Mouse (Mus musculus) midbrain, embryonic 12.5 days (tissue): Measurements from ENCODE around the gene Egfr. TPM values are rescaled to one million over a fixed set of nuclear protein-coding genes. Genes with fewer than 3 reads are reported as not detected.

Experiments used
- ATAC-seq: fragments of 200-750 bp; cut with Nextera tagmentation; 2 replicates; pipeline ENCODE4 v1.8.0; 2017; ENCODE audit warnings: low read depth, moderate TSS enrichment, moderate library complexity; ENCODE audit not compliant: low FRiP score
- H3K27ac ChIP-seq: fragments of 300-500 bp; sonication (generic); replicated peaks from 2 replicates; pipeline ENCODE4 v1.5.1; 2016; ENCODE audit warnings: mild to moderate bottlenecking
- H3K27me3 ChIP-seq: fragments of 300-500 bp; sonication (generic); 2 replicates; pipeline ENCODE4 v1.6.1; 2016; ENCODE audit warnings: mild to moderate bottlenecking
- H3K36me3 ChIP-seq: fragments of 300-500 bp; sonication (generic); 2 replicates; pipeline ENCODE4 v1.6.1; 2016
- H3K4me1 ChIP-seq: fragments of 300-500 bp; sonication (generic); 2 replicates; pipeline ENCODE4 v1.6.1; 2016
- H3K4me2 ChIP-seq: fragments of 300-500 bp; sonication (generic); replicated peaks from 2 replicates; pipeline ENCODE4 v1.6.1; 2016; ENCODE audit warnings: mild to moderate bottlenecking, moderate library complexity
- H3K4me3 ChIP-seq: fragments of 300-500 bp; sonication (generic); 2 replicates; pipeline ENCODE4 v1.5.1; 2016; ENCODE audit warnings: mild to moderate bottlenecking
- H3K9ac ChIP-seq: fragments of 300-500 bp; sonication (generic); replicated peaks from 2 replicates; pipeline ENCODE4 v1.6.1; 2016; ENCODE audit warnings: mild to moderate bottlenecking, moderate library complexity
- H3K9me3 ChIP-seq: fragments of 300-500 bp; sonication (generic); 2 replicates; pipeline ENCODE4 v1.6.1; 2016; ENCODE audit warnings: mild to moderate bottlenecking
- WGBS: fragments of 180-500 bp; shearing (Covaris S2); methylation state at CpG from one replicate; pipeline ENCODE4 v1.1.7; 2016; 5-methylcytosine and 5-hydroxymethylcytosine counted together
- polyA plus RNA-seq: library from polyadenylated mRNA; unstranded; fragments of >200 nt; fragmentation: Nextera tagmentation; extraction: Ambion mirVana; gene quantifications from 2 replicates; pipeline ENCODE4 v1.2.1, GENCODE M21; 2016

Egfr gene
- 3.5 and 5.8 TPM in 2 replicates for polyA plus RNA-seq

DNA sequence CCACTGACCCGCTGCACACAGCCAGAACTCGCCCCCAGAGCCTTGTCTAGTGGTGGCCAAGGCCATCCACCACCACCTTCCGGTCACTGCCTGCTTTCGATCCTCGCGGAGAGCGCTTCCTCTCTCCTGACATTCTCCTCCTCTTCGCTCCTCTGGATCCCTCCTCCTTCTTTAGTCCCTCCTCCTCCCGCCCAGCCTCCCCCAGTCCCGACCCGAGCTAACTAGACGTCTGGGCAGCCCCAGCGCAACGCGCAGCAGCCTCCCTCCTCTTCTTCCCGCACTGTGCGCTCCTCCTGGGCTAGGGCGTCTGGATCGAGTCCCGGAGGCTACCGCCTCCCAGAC, at the start of gene Egfr:
Gene Egfr (plus strand): TSS at position 197 of the 342 bp plus-strand sequence.
- Histone ChIP-seq H3K27ac (no peak within 1 kb of the TSS), H3K4me1 (peaks cover 14% of the 10 kb centered on the region), H3K27me3 (peaks cover 43% of the 10 kb centered on the region), H3K4me3 (peak within 1 kb of the TSS; percentile 56), H3K36me3 (no peaks in the 10 kb centered on the region), H3K9me3 (no peaks in the 10 kb centered on the region), H3K9ac (peak within 1 kb of the TSS; percentile 46), H3K4me2 (peak within 1 kb of the TSS; percentile 95)
- ATAC-seq, result peak; percentile 88
- WGBS, result under 1% methylated on average over 21 of the region's 21 CpGs

DNA sequence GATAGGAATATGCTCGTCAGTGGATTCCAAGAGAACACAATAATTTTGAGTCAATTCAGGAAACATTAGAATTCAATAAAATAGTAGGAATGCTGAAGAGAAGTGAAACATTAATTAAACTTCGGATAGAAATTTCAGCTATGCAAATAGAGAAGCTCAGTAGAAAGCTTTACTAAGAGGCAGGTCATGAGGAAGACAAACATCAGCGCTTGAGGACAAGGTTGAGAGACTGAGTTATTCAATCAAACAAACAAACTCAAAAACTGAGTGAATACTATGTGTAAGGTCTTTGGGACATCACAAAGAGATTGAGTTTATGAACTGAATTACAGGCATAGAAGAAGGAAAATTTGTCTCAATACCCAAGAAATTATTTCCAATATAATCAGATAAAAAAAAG, 48.8 kb upstream of the Egfr start:
- no peaks in the 10 kb centered on the region for H3K36me3 ChIP-seq
- 91% methylated on average over 3 of the region's 3 CpGs for whole genome bisulfite sequencing
- H3K9ac ChIP-seq, result no peak overlapping the region
- no peak for ATAC-seq
- H3K27ac ChIP-seq, result no peak overlapping the region
- H3K27me3 ChIP-seq, result no peaks in the 10 kb centered on the region
- no peak overlapping the region for H3K4me3 ChIP-seq
- H3K4me1 ChIP-seq, result no peaks in the 10 kb centered on the region
- H3K9me3 ChIP-seq, result no peaks in the 10 kb centered on the region
- H3K4me2 ChIP-seq, result no peak overlapping the region

GRCm38 (mm10) chr11:16735083-16735644, 16.8 kb upstream of the Egfr start:
- Histone ChIP-seq H3K4me1 (no peaks in the 10 kb centered on the region), H3K9ac (no peak overlapping the region), H3K9me3 (no peaks in the 10 kb centered on the region), H3K27ac (no peak overlapping the region), H3K36me3 (no peaks in the 10 kb centered on the region), H3K4me3 (no peak overlapping the region), H3K4me2 (no peak overlapping the region), H3K27me3 (no peaks in the 10 kb centered on the region)
- ATAC-seq, result no peak
- WGBS, result 62% methylated on average over 1 of the region's 1 CpGs

DNA sequence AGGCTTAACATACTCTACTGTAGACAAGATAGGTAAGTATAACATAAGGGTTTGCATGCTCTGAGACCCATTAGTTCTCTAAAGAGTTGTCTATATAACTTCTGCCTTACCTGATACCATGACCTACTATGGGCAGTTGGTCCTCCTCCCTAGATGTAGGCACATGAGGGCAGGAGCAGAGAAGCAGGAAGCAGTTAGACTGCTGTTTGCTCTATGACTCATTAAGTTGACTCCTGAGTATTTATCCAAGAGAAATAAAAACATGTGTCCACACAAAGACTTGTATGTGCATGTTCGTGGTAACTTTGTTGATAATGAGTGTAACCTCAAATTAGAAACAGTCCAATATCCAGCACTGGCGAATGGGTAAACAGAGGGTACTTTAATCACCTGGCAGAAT, 14.7 kb upstream of the Egfr start:
- H3K4me3 ChIP-seq, result no peak overlapping the region
- H3K9me3 ChIP-seq, result no peaks in the 10 kb centered on the region
- ATAC-seq, result no peak
- no peak overlapping the region for H3K9ac ChIP-seq
- no peaks in the 10 kb centered on the region for H3K36me3 ChIP-seq
- no peaks in the 10 kb centered on the region for H3K4me1 ChIP-seq
- WGBS, result 90% methylated on average over 2 of the region's 2 CpGs
- H3K4me2 ChIP-seq, result no peak overlapping the region
- no peak overlapping the region for H3K27ac ChIP-seq
- no peaks in the 10 kb centered on the region for H3K27me3 ChIP-seq

- Histone ChIP-seq H3K9ac (no peak overlapping the region), H3K27ac (no peak overlapping the region), H3K4me3 (no peak overlapping the region), H3K27me3 (no peaks in the 10 kb centered on the region), H3K4me1 (no peaks in the 10 kb centered on the region), H3K9me3 (no peaks in the 10 kb centered on the region), H3K36me3 (no peaks in the 10 kb centered on the region), H3K4me2 (no peak overlapping the region)
- WGBS, result 77% methylated on average over 2 of the region's 2 CpGs
- ATAC-seq, result no peak
These were observed 13.3 kb upstream of the Egfr start for GRCm38 (mm10) chr11:16738691-16739090.

GRCm38 (mm10) chr11:16739155-16739554, 12.8 kb upstream of the Egfr start:
- H3K27me3 ChIP-seq, result no peaks in the 10 kb centered on the region
- WGBS, result 72% methylated on average over 3 of the region's 3 CpGs

DNA sequence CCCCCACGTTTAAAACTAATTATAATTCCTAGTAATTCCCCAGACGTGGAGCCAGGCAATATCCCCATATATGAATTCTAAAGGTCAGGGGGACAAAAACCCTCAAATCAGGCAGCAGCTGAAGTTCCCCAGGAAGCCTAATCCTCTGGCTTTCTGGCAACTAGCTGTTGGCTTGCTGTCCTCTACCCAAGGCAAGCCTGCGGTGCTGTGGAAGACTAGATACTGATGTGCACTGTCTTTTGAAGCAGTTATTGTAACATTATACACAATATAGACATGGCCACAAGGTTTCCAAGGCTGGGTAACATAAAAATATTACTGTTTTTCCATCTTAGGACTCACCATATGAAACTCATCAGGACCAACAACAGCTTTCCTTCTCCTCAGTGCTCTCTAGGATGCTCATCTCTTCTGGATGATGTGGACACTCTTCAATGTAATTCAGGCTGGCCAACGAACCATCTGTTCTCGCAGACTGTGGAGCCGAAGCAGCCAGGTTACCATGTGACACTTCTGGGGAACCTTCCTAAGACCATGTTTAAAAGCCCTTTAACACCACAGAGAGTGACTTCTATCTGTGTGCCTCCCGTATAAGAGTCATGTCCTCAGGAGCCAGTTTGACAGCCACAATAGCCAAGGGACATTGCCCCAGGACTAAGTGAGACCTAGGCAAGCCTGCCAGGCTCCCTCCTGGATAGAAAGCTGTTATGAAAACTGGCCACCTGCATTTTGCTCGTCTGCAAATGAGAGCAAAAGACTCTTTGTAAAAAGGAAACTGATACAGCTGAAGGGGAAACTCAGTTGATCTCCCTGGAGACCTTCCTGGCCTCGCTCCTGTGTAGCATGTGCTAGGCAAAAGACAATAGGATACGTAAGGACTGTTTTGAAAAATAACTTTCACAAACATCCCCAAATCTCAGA, 11.1 kb upstream of the Egfr start:
- Histone ChIP-seq H3K4me2 (no peak overlapping the region), H3K9ac (no peak overlapping the region), H3K9me3 (no peaks in the 10 kb centered on the region), H3K27me3 (no peaks in the 10 kb centered on the region), H3K36me3 (no peaks in the 10 kb centered on the region), H3K27ac (no peak overlapping the region), H3K4me3 (no peak overlapping the region), H3K4me1 (no peaks in the 10 kb centered on the region)
- no peak for ATAC-seq
- 77% methylated on average over 10 of the region's 10 CpGs for WGBS

More at GRCm38 (mm10) chr11:16739155-16739554, 12.8 kb upstream of the Egfr start:
- H3K36me3 ChIP-seq, result no peaks in the 10 kb centered on the region
- no peaks in the 10 kb centered on the region for H3K4me1 ChIP-seq
- ATAC-seq, result no peak
- H3K4me3 ChIP-seq, result no peak overlapping the region
- H3K27ac ChIP-seq, result no peak overlapping the region
- H3K9ac ChIP-seq, result no peak overlapping the region
- H3K4me2 ChIP-seq, result no peak overlapping the region
- H3K9me3 ChIP-seq, result no peaks in the 10 kb centered on the region

DNA sequence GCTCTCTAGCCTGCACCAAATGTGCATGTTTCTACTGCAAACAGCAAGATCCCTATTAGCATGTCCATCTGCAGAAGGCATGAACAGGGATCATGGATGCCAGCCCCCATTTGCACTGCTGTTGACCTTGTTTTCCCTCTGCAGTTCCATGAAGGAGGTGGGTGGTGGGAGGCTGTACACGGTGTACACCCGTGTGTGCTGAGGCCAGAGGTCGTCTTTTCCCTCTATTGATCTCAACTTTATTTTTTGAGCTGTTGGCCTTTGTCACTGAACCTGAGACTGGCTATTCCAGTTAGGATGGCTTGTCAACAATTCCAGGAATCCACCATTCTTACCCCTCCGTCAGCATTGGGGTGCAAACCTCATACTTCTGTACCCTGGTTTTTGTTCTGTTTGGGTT, 9.8 kb upstream of the Egfr start:
- no peaks in the 10 kb centered on the region for H3K36me3 ChIP-seq
- no peaks in the 10 kb centered on the region for H3K27me3 ChIP-seq
- 79% methylated on average over 4 of the region's 4 CpGs for WGBS
- H3K9me3 ChIP-seq, result no peaks in the 10 kb centered on the region
- H3K4me1 ChIP-seq, result no peaks in the 10 kb centered on the region
- ATAC-seq, result no peak
- no peak overlapping the region for H3K27ac ChIP-seq
- H3K9ac ChIP-seq, result no peak overlapping the region
- no peak overlapping the region for H3K4me3 ChIP-seq
- no peak overlapping the region for H3K4me2 ChIP-seq

GRCm38 (mm10) chr11:16742821-16743220, 9.2 kb upstream of the Egfr start:
- WGBS, result 91% methylated on average over 2 of the region's 2 CpGs
- Histone ChIP-seq H3K27ac (no peak overlapping the region), H3K4me1 (no peaks in the 10 kb centered on the region), H3K27me3 (no peaks in the 10 kb centered on the region), H3K36me3 (no peaks in the 10 kb centered on the region), H3K4me2 (no peak overlapping the region), H3K9me3 (no peaks in the 10 kb centered on the region), H3K9ac (no peak overlapping the region), H3K4me3 (no peak overlapping the region)
- ATAC-seq, result no peak

GRCm38 (mm10) chr11:16751457-16751982, 483 bp upstream of the Egfr start:
- H3K9me3 ChIP-seq, result no peaks in the 10 kb centered on the region
- no peak overlapping the region for H3K27ac ChIP-seq
- WGBS, result 26% methylated on average over 7 of the region's 7 CpGs
- H3K4me1 ChIP-seq, result peaks cover 14% of the 10 kb centered on the region
- no peak overlapping the region for H3K9ac ChIP-seq
- peak overlapping the region; percentile 56 for H3K4me3 ChIP-seq
- no peaks in the 10 kb centered on the region for H3K36me3 ChIP-seq
- ATAC-seq, result no peak
- H3K4me2 ChIP-seq, result peak overlapping the region; percentile 95
- peaks cover 43% of the 10 kb centered on the region for H3K27me3 ChIP-seq

DNA sequence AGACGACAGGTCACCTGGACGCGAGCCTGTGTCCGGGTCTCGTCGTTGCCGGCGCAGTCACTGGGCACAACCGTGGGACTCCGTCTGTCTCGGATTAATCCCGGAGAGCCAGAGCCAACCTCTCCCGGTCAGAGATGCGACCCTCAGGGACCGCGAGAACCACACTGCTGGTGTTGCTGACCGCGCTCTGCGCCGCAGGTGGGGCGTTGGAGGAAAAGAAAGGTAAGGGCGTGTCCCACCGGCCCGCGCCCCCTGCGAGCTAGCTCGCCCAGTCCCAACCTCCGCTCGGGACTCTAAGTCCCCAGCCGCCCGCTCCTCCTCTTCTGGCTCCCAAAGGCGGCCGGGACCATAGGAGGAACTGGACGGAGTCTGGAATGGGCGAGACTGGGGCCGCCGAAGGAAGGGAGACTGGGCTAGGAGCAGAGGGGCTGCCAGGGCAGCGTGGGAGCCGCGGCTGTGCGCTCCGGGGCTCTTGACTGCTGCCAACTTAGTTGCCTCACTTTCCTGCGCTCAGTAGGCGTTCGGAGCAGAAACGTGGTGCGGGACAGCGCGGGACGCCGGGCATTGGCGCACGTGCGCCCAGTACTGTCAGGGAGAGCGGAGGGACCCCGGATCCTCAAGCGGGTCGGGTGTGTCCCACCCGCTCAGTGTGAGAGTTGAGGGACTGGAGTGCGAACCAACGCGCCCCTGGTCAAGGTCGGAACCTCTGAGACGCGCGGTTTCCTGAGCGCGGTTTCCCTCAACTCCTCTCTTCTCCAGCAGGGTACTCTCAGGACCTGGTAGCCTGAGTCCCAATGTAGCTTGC, 548 bp downstream of the Egfr start:
- Histone ChIP-seq H3K4me3 (peak overlapping the region; percentile 56), H3K4me2 (peak overlapping the region; percentile 95), H3K27me3 (peaks cover 43% of the 10 kb centered on the region), H3K4me1 (peaks cover 14% of the 10 kb centered on the region), H3K9me3 (no peaks in the 10 kb centered on the region), H3K36me3 (no peaks in the 10 kb centered on the region), H3K27ac (no peak overlapping the region), H3K9ac (peak overlapping the region; percentile 46)
- WGBS, result 0% methylated on average over 62 of the region's 68 CpGs
- peak; percentile 71 for ATAC-seq
